Mouse (Mus musculus): ENCODE results near the gene Atp6ap1. TPM values are rescaled to one million over a fixed set of nuclear protein-coding genes. Genes with fewer than 3 reads are reported as not detected.

Gene Atp6ap1
- polyA plus RNA-seq, 1 experiment from 2014 or later, result 218 TPM

DNA sequence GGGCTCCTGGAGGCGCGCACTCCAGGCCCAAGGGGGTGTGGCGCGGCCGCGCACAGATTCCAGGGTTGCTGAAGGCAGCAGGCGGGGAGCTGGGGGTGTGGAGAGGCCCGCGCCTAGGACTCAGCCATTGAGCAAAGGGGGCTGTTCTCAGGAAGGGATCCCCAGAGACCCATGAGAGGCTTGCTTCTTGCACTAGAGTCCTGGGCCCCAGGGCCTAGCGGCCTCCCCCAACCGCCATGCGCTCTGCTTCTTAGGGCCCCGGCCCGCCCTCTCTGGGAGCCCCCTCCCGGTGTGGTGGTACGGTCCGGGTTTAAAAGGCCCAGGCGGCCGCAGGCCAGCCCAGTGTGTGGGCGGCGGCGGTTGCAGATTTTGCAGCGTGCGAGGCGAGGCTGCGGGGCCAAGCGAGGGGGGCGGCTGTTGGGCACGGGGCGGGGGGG lies 31.8 kb downstream of the Atp6ap1 start, which contains the start of gene Plxna3:
TSS of gene Plxna3 (plus strand) at position 342 of the 437 bp plus-strand sequence.
- H3K36me3 ChIP-seq, result peaks cover 19% of the 10 kb centered on the region
- peak within 1 kb of the TSS; percentile 88 for H3K27ac ChIP-seq
- WGBS, result 27% methylated on average over 21 of the region's 30 CpGs
- no peaks in the 10 kb centered on the region for H3K9me3 ChIP-seq
- peak within 1 kb of the TSS; percentile 58 for H3K4me3 ChIP-seq
- peaks cover 40% of the 10 kb centered on the region for H3K4me1 ChIP-seq (replicated peaks)
- ATAC-seq (ENCODE audit: low FRiP score), result peak; percentile 96
- H3K4me2 ChIP-seq, result peak within 1 kb of the TSS; percentile 73
- no peaks in the 10 kb centered on the region for H3K27me3 ChIP-seq
- peak within 1 kb of the TSS; percentile 80 for H3K9ac ChIP-seq

DNA sequence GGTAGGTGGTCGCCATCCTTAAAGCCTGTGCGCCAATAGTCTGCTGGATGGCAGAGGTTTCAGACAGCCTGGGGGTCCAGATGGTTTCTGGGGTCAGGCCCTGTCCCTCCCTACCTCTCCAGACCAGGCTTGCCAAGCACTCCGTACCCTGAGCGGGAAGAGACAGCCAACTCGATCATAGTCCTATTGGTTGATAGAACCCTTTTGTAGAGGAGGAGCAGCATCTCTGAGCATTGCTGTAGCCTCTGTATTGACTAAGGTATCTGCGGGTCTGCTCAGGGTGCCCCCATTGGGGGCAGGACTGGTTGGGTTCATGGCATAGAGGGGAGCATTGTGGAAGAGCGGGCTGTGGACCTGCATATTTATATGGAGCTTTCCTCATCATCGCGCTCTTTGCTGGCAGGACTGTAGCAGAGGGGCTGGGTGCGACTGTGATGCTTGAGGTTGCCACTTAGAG lies 32.3 kb downstream of the Atp6ap1 start:
- peak overlapping the region; percentile 58 for H3K4me3 ChIP-seq
- peaks cover 45% of the 10 kb centered on the region for H3K4me1 ChIP-seq (replicated peaks)
- H3K36me3 ChIP-seq, result peaks cover 24% of the 10 kb centered on the region
- ATAC-seq (ENCODE audit: low FRiP score), result peak; percentile 52
- H3K27ac ChIP-seq, result peak overlapping the region; percentile 88
- peak overlapping the region; percentile 73 for H3K4me2 ChIP-seq
- no peaks in the 10 kb centered on the region for H3K27me3 ChIP-seq
- H3K9me3 ChIP-seq, result no peaks in the 10 kb centered on the region
- WGBS, result 14% methylated on average over 10 of the region's 10 CpGs
- peak overlapping the region; percentile 80 for H3K9ac ChIP-seq

DNA sequence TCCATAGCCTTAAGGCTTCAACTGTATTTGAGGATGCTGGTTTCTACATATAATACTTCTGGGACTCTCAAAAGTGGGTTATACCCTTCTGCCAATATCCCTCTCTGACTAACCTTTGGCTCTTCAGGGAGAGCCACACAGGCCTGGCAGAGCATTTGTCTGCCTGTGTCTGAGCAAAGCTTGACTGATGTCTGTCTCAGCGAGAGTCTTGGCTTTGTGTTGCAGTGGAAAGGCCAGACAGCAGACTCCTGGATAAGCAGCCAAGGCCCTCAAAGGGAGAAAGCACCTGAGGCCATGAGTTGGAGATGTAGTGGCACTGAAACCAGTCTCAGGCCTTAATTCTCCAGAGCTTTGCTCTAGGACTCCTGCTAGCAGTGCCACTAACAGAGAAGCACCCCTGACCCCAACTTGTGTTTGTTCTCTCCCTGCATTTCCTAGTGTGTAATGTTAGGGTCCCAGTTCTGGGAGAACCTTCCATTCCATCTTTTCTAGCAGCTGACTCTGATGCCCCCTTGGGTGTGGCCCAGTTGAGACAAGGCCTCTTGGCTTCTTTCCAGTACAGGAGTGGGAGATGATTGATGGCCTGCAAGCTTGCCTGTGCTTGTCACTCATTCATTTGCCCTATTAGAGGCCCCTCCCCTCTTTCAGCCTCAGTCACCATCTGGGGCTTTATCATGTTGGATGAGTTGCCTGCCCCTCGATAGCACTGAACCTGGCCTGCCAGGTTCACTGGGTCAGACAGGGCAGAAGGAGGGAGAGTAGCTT lies 33.5 kb downstream of the Atp6ap1 start:
- H3K9ac ChIP-seq, result peak overlapping the region; percentile 80
- H3K4me3 ChIP-seq, result peak overlapping the region; percentile 58
- H3K9me3 ChIP-seq, result no peaks in the 10 kb centered on the region
- ATAC-seq (ENCODE audit: low FRiP score), result no peak
- peaks cover 34% of the 10 kb centered on the region for H3K36me3 ChIP-seq
- no peaks in the 10 kb centered on the region for H3K27me3 ChIP-seq
- H3K27ac ChIP-seq, result peak overlapping the region; percentile 88
- H3K4me1 ChIP-seq (replicated peaks), result peaks cover 50% of the 10 kb centered on the region
- WGBS, result 26% methylated on average over 1 of the region's 2 CpGs
- H3K4me2 ChIP-seq, result peak overlapping the region; percentile 73

DNA sequence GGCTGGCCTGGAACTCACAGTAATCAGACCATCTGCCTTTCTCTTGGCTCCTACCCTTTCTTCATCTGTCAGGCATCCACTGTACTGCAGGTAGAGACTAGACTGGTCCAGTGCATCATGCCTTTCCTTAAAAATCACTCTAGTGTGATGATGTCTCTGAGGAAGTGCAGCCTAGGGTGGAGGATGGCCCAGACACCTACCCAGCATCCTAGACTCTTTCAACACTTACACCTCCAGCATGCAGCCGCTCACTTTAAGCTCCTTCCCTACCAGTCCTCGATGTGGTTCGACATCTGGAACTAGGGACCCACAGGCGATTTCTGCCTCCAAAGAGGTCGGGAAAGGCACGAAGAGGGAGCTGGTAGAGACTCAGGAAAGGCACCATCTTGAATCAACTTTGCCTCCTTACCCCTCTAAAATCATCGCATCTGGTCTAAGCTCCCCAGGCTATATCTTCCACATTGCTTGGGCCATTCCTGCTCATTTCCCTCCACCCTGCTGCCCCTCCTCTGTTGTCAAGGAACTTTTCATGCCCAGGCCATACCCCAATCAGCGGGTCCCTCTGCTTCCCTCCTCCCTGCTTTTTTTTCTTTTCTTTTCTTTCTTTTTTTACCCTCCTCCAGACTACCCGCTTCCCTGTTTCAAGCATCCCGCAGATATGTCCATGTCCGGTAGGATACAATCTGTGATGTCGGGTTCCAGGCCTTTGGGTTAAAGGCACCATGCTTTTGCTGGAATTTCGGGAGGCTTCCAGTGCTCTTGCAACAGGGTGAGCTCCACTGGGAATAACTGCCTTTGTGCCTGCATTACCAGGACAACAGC lies 56.0 kb downstream of the Atp6ap1 start:
- H3K9ac ChIP-seq, result peak overlapping the region; percentile 69
- no peaks in the 10 kb centered on the region for H3K9me3 ChIP-seq
- H3K27ac ChIP-seq, result peak overlapping the region; percentile 79
- peak overlapping the region; percentile 45 for H3K4me3 ChIP-seq
- peak; percentile 83 for ATAC-seq (ENCODE audit: low FRiP score)
- 19% methylated on average over 13 of the region's 13 CpGs for WGBS
- peak overlapping the region; percentile 59 for H3K4me2 ChIP-seq
- H3K36me3 ChIP-seq, result no peaks in the 10 kb centered on the region
- H3K4me1 ChIP-seq (replicated peaks), result 0 out of 2 replicates have a peak, but pooled peaks cover 4% of the 10 kb centered on the region
- no peaks in the 10 kb centered on the region for H3K27me3 ChIP-seq

DNA sequence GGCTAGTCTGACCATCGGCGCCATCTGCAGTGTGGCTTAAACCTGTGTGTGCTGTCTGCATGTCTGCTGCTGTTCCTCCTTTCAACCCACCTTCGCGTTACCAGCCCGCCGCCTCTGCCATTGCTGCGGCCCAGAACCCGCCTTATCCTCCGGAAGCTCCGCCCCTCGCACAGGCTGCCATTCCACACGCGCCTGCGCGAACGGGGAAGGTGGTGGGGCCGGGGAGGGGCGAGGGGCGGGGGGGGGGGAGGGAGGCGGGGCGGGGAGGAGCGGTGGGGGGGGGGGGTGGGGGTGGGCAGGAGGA lies 56.5 kb downstream of the Atp6ap1 start, which contains the start of gene Lage3:
TSS of gene Lage3 (minus strand) at position 152 of the 304 bp plus-strand sequence.
- WGBS, result 30% methylated on average over 16 of the region's 22 CpGs
- peak within 1 kb of the TSS; percentile 69 for H3K9ac ChIP-seq
- peak within 1 kb of the TSS; percentile 59 for H3K4me2 ChIP-seq
- H3K9me3 ChIP-seq, result no peaks in the 10 kb centered on the region
- no peaks in the 10 kb centered on the region for H3K36me3 ChIP-seq
- 0 out of 2 replicates have a peak, but pooled peaks cover 4% of the 10 kb centered on the region for H3K4me1 ChIP-seq (replicated peaks)
- no peaks in the 10 kb centered on the region for H3K27me3 ChIP-seq
- peak; percentile 88 for ATAC-seq (ENCODE audit: low FRiP score)
- peak within 1 kb of the TSS; percentile 79 for H3K27ac ChIP-seq
- H3K4me3 ChIP-seq, result peak within 1 kb of the TSS; percentile 45

Small RNA genes within 50 kb of the gene (microRNA-seq; reads per million reads assigned to microRNA genes)
- gene Mir7091, result not detected
- gene Mir7092, result not detected

Other genes starting within 250 kb of the Atp6ap1 start
- not detected in 2 replicates for gene Opn1mw, start 169.6 kb upstream of the Atp6ap1 start, polyA plus RNA-seq (2015; fragmentation: Nextera tagmentation; extraction: Ambion mirVana)
- gene Mecp2, start 161.7 kb upstream of the Atp6ap1 start, polyA plus RNA-seq (2015; fragmentation: Nextera tagmentation; extraction: Ambion mirVana), result 14.0 and 14.7 TPM in 2 replicates
- not detected in 2 replicates for gene Tex28, start 129.3 kb upstream of the Atp6ap1 start, polyA plus RNA-seq (2015; fragmentation: Nextera tagmentation; extraction: Ambion mirVana)
- 0.13 and 0.14 TPM in 2 replicates for gene Tktl1, start 119.8 kb upstream of the Atp6ap1 start, polyA plus RNA-seq (2015; fragmentation: Nextera tagmentation; extraction: Ambion mirVana)
- gene Flna, start 47.3 kb upstream of the Atp6ap1 start, polyA plus RNA-seq (2015; fragmentation: Nextera tagmentation; extraction: Ambion mirVana), result 88.8 and 111 TPM in 2 replicates
- 16.9 and 18.3 TPM in 2 replicates for gene Emd, start 42.4 kb upstream of the Atp6ap1 start, polyA plus RNA-seq (2015; fragmentation: Nextera tagmentation; extraction: Ambion mirVana)
- 532 and 538 TPM in 2 replicates for gene Rpl10, start 26.3 kb upstream of the Atp6ap1 start, polyA plus RNA-seq (2015; fragmentation: Nextera tagmentation; extraction: Ambion mirVana)
- gene Taz, start 15.2 kb upstream of the Atp6ap1 start, polyA plus RNA-seq (2015; fragmentation: Nextera tagmentation; extraction: Ambion mirVana), result 86.8 and 91.5 TPM in 2 replicates
- gene Dnase1l1, start 14.8 kb upstream of the Atp6ap1 start, polyA plus RNA-seq (2015; fragmentation: Nextera tagmentation; extraction: Ambion mirVana), result 3.6 and 5.2 TPM in 2 replicates
- gene Gdi1, start 7.9 kb downstream of the Atp6ap1 start, polyA plus RNA-seq (2015; fragmentation: Nextera tagmentation; extraction: Ambion mirVana), result 963 and 1,001 TPM in 2 replicates
- gene Fam50a, start 15.9 kb downstream of the Atp6ap1 start, polyA plus RNA-seq (2015; fragmentation: Nextera tagmentation; extraction: Ambion mirVana), result 58.2 and 59.1 TPM in 2 replicates
- gene Plxna3, start 32.0 kb downstream of the Atp6ap1 start, polyA plus RNA-seq (2015; fragmentation: Nextera tagmentation; extraction: Ambion mirVana), result 51.1 and 53.9 TPM in 2 replicates
- gene Lage3, start 56.5 kb downstream of the Atp6ap1 start, polyA plus RNA-seq (2015; fragmentation: Nextera tagmentation; extraction: Ambion mirVana), result 79.4 and 79.8 TPM in 2 replicates
- 61.6 and 64.0 TPM in 2 replicates for gene Ubl4a, start 76.1 kb downstream of the Atp6ap1 start, polyA plus RNA-seq (2015; fragmentation: Nextera tagmentation; extraction: Ambion mirVana)
- gene Slc10a3, start 76.3 kb downstream of the Atp6ap1 start, polyA plus RNA-seq (2015; fragmentation: Nextera tagmentation; extraction: Ambion mirVana), result 8.2 and 8.5 TPM in 2 replicates
- 36.3 and 36.5 TPM in 2 replicates for gene Fam3a, start 96.2 kb downstream of the Atp6ap1 start, polyA plus RNA-seq (2015; fragmentation: Nextera tagmentation; extraction: Ambion mirVana)
- gene Ikbkg, start 96.2 kb downstream of the Atp6ap1 start, polyA plus RNA-seq (2015; fragmentation: Nextera tagmentation; extraction: Ambion mirVana), result 15.4 and 18.8 TPM in 2 replicates
- 49.9 and 55.0 TPM in 2 replicates for gene G6pdx, start 132.1 kb downstream of the Atp6ap1 start, polyA plus RNA-seq (2015; fragmentation: Nextera tagmentation; extraction: Ambion mirVana)
- not detected in 2 replicates for gene Gm6880, start 184.3 kb downstream of the Atp6ap1 start, polyA plus RNA-seq (2015; fragmentation: Nextera tagmentation; extraction: Ambion mirVana)

All from hindbrain, embryonic 13.5 days (tissue).